Mouse (Mus musculus): ENCODE measurements around the gene Lrit3. TPM values are rescaled to one million over a fixed set of nuclear protein-coding genes. Genes with fewer than 3 reads are reported as not detected.
"Not testable (repeated sequence)": the region's sequence is repeated elsewhere in the genome, so short reads cannot be mapped to it uniquely, and the experiment has no call there.

Gene Lrit3
- polyA plus RNA-seq, 2 experiments from 2014 or later: not detected

- no peak for ATAC-seq
Measured at GRCm38 (mm10) chr3:129766971-129767794, 36.6 kb downstream of the Lrit3 start.

GRCm38 (mm10) chr3:129766106-129766505 is 37.7 kb downstream of the Lrit3 start:
- no peak for ATAC-seq

- ATAC-seq: not testable (repeated sequence)
Measured at GRCm38 (mm10) chr3:129757599-129757998, 46.2 kb downstream of the Lrit3 start.

- ATAC-seq: no peak
Measured at GRCm38 (mm10) chr3:129754650-129755604, 48.9 kb downstream of the Lrit3 start, which contains the start of gene Egf. Egf (minus strand) TSS chr3:129755316.

- ATAC-seq: peak; percentile 62
Measured at GRCm38 (mm10) chr3:129744803-129745202, 59.0 kb downstream of the Lrit3 start.

GRCm38 (mm10) chr3:129742781-129743180 is 61.0 kb downstream of the Lrit3 start:
- no peak for ATAC-seq

- no peak for ATAC-seq
Measured at GRCm38 (mm10) chr3:129738291-129739183, 65.3 kb downstream of the Lrit3 start.

Other genes with a start within 250 kb of the Lrit3 start
- 1 to 10 TPM; 1.9 to 3.8 TPM for gene Egf, start 48.7 kb downstream of the Lrit3 start, polyA plus RNA-seq (2017; shearing (Covaris generic))
- under 1 TPM in 1 of 2 experiments, not detected in 1; 0.32 TPM for gene Rrh, start 18.6 kb upstream of the Lrit3 start, polyA plus RNA-seq (2017; shearing (Covaris generic))
- 10 to 100 TPM in 1 of 2 experiments, 1 to 10 TPM in 1; 8.9 to 13.8 TPM for gene Gar1, start 27.4 kb upstream of the Lrit3 start, polyA plus RNA-seq (2017; shearing (Covaris generic))
- gene Cfi, start 31.9 kb upstream of the Lrit3 start, polyA plus RNA-seq (2017; shearing (Covaris generic)): not detected
- 1 to 10 TPM; 1.4 to 2.4 TPM for gene Pla2g12a, start 74.6 kb upstream of the Lrit3 start, polyA plus RNA-seq (2017; shearing (Covaris generic))
- 10 to 100 TPM; 61.7 to 71.8 TPM for gene Casp6, start 97.4 kb upstream of the Lrit3 start, polyA plus RNA-seq (2017; shearing (Covaris generic))
- 10 to 100 TPM; 23.8 to 24.6 TPM for gene Mcub, start 166.2 kb upstream of the Lrit3 start, polyA plus RNA-seq (2017; shearing (Covaris generic))